Comparison of ENCODE assay signal across 14 mouse cellular contexts in the genomic region with DNA sequence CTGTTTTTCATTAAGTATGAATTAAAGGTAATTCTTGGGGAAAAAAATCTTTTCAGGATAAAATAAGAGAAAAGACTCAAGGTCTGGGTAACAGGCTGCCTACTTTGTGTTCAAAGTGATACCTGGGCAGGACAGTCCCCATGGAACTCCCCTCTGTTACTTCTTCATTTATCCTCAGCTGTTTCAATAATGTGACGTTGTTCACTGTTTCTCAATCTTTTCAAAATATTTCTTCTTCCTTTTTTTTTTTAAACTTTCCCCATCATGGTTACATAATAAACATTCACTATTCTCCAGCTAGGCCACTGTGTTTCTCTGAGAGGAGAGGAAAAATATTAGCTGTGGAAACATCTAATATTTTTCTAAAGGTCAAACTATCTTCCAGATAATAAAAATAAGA.
"Had no signal": no experiment of that assay in that cellular context is flagged by ENCODE, and none has a peak within 500 bp of the region (broad histone marks: within the 10 kb centered on the region; RNA-seq: fewer than 3 reads in every experiment).

No protein-coding gene starts in this region.

- H3K27me3 ChIP-seq: kidney, embryonic 15.5 days; limb, embryonic 13.5 days; liver, embryonic 13.5 days; midbrain, embryonic 12.5 days had no signal

- DNase-seq: kidney, adult 2 months; kidney, postnatal 14 days; left cerebral cortex, postnatal 4 days; liver, embryonic 13.5 days; lung, postnatal 4 days; right cerebral cortex, adult 18-20 months; right cerebral cortex, postnatal 25 days; thymus, postnatal 4 days had no signal

- H3K4me2 ChIP-seq: kidney, embryonic 15.5 days; limb, embryonic 13.5 days; liver, embryonic 13.5 days; midbrain, embryonic 12.5 days had no signal

- H3K9ac ChIP-seq: kidney, embryonic 15.5 days; limb, embryonic 13.5 days; liver, embryonic 13.5 days; midbrain, embryonic 12.5 days had no signal

- ATAC-seq: midbrain, embryonic 16.5 days had no signal

- H3K9me3 ChIP-seq: kidney, embryonic 15.5 days; limb, embryonic 13.5 days; midbrain, embryonic 12.5 days had no signal

- H3K4me3 ChIP-seq: kidney, embryonic 15.5 days; layer of hippocampus, adult 2 months; limb, embryonic 13.5 days; liver, embryonic 13.5 days; midbrain, embryonic 12.5 days had no signal

- H3K36me3 ChIP-seq: kidney, embryonic 15.5 days; limb, embryonic 13.5 days; liver, embryonic 13.5 days; midbrain, embryonic 12.5 days had no signal

- H3K4me1 ChIP-seq: kidney, embryonic 15.5 days; limb, embryonic 13.5 days; liver, embryonic 13.5 days; midbrain, embryonic 12.5 days had no signal

- H3K27ac ChIP-seq: kidney, embryonic 15.5 days; layer of hippocampus, adult 2 months; limb, embryonic 13.5 days; liver, embryonic 13.5 days; midbrain, embryonic 12.5 days; stomach, postnatal 0 days had no signal
